8 mouse cellular contexts compared by ENCODE assay signal in genomic region chr17:52600882-52601371, GRCm38 (mm10). TPM values are rescaled to one million over a fixed set of nuclear protein-coding genes. Genes with fewer than 3 reads are reported as not detected.
DNase-seq lines count a peak whose midpoint lies in the region.

No protein-coding gene starts in this region.

- peak; percentile 64 for DNase-seq in T-cell, adult 2 months (ENCODE audit: low spot score)
- DNase-seq in cerebellum, adult 9-11 months: peak; percentile 2
- peak; percentile 76 to 79 for DNase-seq in frontal cortex, postnatal 10 days (ENCODE audit: low spot score in 2 of 2)
- peak; percentile 59 for DNase-seq in induced T-regulatory cell, adult 2 months (ENCODE audit: low read depth)
- peak; percentile 54 to 75 for DNase-seq in left cerebral cortex, adult 18-20 months (ENCODE audit: low spot score in 2 of 2)
- DNase-seq in lung, postnatal 14 days: peak; percentile 12
- peak; percentile 77 to 82 for DNase-seq in right cerebral cortex, adult 2 months (ENCODE audit: low spot score in 2 of 2)
- no peak for DNase-seq in urinary bladder, adult 2 months (ENCODE audit: low spot score)

RNA-seq across cellular contexts. Expression of gene Kcnh8, which starts 1.6 kb away (rescaled TPM):
- under 1 TPM; 0.42 to 0.70 TPM for total RNA-seq in left cerebral cortex, adult 18-20 months (2021)
- 0.15 and 0.22 TPM in 2 replicates for polyA plus RNA-seq in urinary bladder, adult 2 months (2012; rRNA removed)
